Mouse (Mus musculus): ENCODE data around the gene Vmn2r27. TPM values are rescaled to one million over a fixed set of nuclear protein-coding genes. Genes with fewer than 3 reads are reported as not detected.

The Vmn2r27 gene
- polyA plus RNA-seq, 1 experiment from 2014 or later, result not detected

GRCm38 (mm10) chr6:124168499-124169257 is 63.0 kb downstream of the Vmn2r27 start:
- Histone ChIP-seq H3K27ac (ENCODE audit: low read length) (no peak overlapping the region), H3K27me3 (ENCODE audit: control insufficient read depth, insufficient read depth, low read length) (no peaks in the 10 kb centered on the region), H3K4me3 (ENCODE audit: low read length) (no peak overlapping the region), H3K36me3 (ENCODE audit: control insufficient read depth, insufficient read depth) (no peaks in the 10 kb centered on the region), H3K4me1 (ENCODE audit: control insufficient read depth, insufficient read depth, low read length) (no peaks in the 10 kb centered on the region), H3K4me2 (ENCODE audit: low read depth, low read length) (no peak overlapping the region), H3K9ac (ENCODE audit: low read length) (no peak overlapping the region), H3K9me3 (replicated peaks; ENCODE audit: control insufficient read depth, low read length) (no peaks in the 10 kb centered on the region)
- ATAC-seq (replicated peaks; ENCODE audit: extremely low read depth, insufficient read depth, low FRiP score), result no peak
- 67% methylated on average over 3 of the region's 3 CpGs for WGBS

- Histone ChIP-seq H3K4me1 (ENCODE audit: control insufficient read depth, insufficient read depth, low read length) (no peaks in the 10 kb centered on the region), H3K9me3 (replicated peaks; ENCODE audit: control insufficient read depth, low read length) (no peaks in the 10 kb centered on the region), H3K36me3 (ENCODE audit: control insufficient read depth, insufficient read depth) (no peaks in the 10 kb centered on the region), H3K9ac (ENCODE audit: low read length) (no peak overlapping the region), H3K27me3 (ENCODE audit: control insufficient read depth, insufficient read depth, low read length) (no peaks in the 10 kb centered on the region), H3K4me3 (ENCODE audit: low read length) (no peak overlapping the region), H3K4me2 (ENCODE audit: low read depth, low read length) (no peak overlapping the region), H3K27ac (ENCODE audit: low read length) (no peak overlapping the region)
- WGBS, result 57% methylated on average over 2 of the region's 2 CpGs
- no peak for ATAC-seq (replicated peaks; ENCODE audit: extremely low read depth, insufficient read depth, low FRiP score)
These were observed 65.1 kb downstream of the Vmn2r27 start for GRCm38 (mm10) chr6:124166596-124166995.

GRCm38 (mm10) chr6:124149808-124150207 is 81.8 kb downstream of the Vmn2r27 start:
- 31% methylated on average over 1 of the region's 1 CpGs for WGBS
- Histone ChIP-seq H3K9ac (ENCODE audit: low read length) (no peak overlapping the region), H3K27ac (ENCODE audit: low read length) (no peak overlapping the region), H3K36me3 (ENCODE audit: control insufficient read depth, insufficient read depth) (no peaks in the 10 kb centered on the region), H3K4me1 (ENCODE audit: control insufficient read depth, insufficient read depth, low read length) (no peaks in the 10 kb centered on the region), H3K4me2 (ENCODE audit: low read depth, low read length) (no peak overlapping the region), H3K9me3 (replicated peaks; ENCODE audit: control insufficient read depth, low read length) (no peaks in the 10 kb centered on the region), H3K27me3 (ENCODE audit: control insufficient read depth, insufficient read depth, low read length) (no peaks in the 10 kb centered on the region), H3K4me3 (ENCODE audit: low read length) (no peak overlapping the region)
- no peak for ATAC-seq (replicated peaks; ENCODE audit: extremely low read depth, insufficient read depth, low FRiP score)

Other genes starting within 250 kb of the Vmn2r27 start
- gene Vmn2r26, start 207.3 kb downstream of the Vmn2r27 start, polyA plus RNA-seq (2015; fragmentation: Nextera tagmentation; extraction: Ambion mirVana), result not detected in 2 replicates
- gene Cd163, start 72.8 kb upstream of the Vmn2r27 start, polyA plus RNA-seq (2015; fragmentation: Nextera tagmentation; extraction: Ambion mirVana), result 0.30 and 0.50 TPM in 2 replicates
- gene Pex5, start 183.2 kb upstream of the Vmn2r27 start, polyA plus RNA-seq (2015; fragmentation: Nextera tagmentation; extraction: Ambion mirVana), result 28.8 and 31.6 TPM in 2 replicates
- gene Clstn3, start 232.9 kb upstream of the Vmn2r27 start, polyA plus RNA-seq (2015; fragmentation: Nextera tagmentation; extraction: Ambion mirVana), result 0.87 TPM in 2 replicates

Data from heart, embryonic 16.5 days (tissue).